Mouse (Mus musculus): ENCODE results near the gene Ovca2.

DNA sequence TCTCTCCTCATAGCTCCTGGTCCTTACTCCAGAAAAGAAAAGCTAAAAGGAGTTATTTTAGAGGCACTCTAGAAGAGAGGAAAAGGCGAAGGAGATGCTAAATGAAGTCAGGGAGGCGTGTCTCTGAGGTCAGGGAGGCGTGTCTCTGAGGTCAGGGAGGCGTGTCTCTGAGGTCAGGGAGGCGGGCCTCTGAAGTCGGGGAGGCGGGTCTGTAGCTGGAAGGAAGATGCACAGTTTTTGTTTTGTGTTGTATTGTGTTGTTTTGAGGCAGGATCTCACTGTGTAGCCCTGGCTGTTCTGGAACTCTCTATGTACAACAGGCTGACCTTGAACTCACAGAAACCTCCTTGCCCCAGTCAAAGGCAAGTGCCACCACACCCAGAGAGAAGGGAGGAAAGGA lies 19.3 kb upstream of the Ovca2 start:
- TF ChIP-seq CTCF (IDR thresholded peaks at IDR 0.05; ENCODE audit: insufficient read depth, low read depth, low read length) (no peak), POLR2A (IDR thresholded peaks at IDR 0.05; ENCODE audit: insufficient read depth, low read depth, low read length) (no peak)

Measured in olfactory bulb, adult 2 months (tissue).